Mouse (Mus musculus) lung, postnatal 14 days (tissue): ENCODE measurements around the gene Tex14.

Experiments used
- DNase-seq: peaks from one replicate; pipeline ENCODE4 v3.0.0; 2021

Tex14 gene

DNA sequence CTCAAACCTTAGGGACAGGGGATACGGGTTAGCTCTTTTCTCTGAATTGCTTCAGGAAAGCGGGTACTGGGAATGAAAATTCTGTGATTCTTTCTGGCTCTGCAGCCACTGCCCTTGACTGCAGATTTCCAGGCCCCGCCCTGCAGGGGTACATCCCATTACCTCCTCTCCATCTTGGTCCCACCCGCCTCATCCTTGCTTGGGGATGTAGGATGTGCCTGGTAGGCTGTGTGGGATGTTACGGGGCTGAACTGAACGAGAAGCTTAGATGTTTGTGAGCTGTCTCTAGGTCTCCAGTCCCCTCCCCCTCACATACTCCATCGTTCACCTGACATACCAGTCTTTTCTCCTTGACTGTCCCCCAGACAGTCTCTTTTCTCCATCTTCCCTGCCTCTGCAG is 191.1 kb downstream of the Tex14 start:
- DNase-seq = no peak

DNA sequence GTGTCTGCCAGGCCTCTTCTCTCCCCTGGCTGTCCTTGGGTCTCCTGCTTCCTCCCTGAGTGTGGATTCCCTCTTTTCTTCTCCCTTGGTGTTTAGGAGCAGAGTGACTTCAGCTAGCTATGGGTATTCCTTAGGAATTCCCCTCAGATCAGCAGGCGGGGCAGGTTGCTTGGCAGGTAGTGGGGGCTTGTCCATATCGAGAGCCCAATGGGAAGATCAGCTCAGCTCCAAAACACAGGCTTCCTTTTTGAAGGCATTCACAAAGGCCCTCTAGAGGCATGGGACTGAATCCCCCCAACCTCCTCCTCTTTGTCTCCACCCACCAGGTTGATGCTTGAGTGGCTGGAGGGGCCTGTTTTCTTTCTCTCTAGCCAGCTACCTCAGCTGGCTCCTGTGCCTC is 191.6 kb downstream of the Tex14 start:
- no peak for DNase-seq

DNA sequence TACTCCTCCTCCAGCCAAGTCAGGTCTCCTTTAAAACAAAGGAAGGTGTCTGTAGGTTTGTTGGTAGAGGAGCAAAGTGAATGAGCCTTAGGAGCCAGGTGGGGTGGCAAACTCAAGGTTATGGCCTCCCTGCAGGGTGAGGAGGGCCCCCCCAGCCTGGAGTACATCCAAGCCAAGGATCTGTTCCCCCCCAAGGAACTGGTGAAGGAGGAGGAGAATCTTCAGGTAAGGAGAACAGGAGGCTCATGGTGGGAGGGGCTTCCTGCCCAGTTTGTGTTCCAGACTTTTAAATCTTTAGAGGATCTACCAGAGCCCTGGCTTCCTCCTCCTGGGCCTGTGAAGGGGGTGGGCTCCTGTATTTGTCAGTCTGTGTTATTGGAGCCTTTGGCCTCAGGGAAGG is 192.2 kb downstream of the Tex14 start:
- DNase-seq = no peak

DNA sequence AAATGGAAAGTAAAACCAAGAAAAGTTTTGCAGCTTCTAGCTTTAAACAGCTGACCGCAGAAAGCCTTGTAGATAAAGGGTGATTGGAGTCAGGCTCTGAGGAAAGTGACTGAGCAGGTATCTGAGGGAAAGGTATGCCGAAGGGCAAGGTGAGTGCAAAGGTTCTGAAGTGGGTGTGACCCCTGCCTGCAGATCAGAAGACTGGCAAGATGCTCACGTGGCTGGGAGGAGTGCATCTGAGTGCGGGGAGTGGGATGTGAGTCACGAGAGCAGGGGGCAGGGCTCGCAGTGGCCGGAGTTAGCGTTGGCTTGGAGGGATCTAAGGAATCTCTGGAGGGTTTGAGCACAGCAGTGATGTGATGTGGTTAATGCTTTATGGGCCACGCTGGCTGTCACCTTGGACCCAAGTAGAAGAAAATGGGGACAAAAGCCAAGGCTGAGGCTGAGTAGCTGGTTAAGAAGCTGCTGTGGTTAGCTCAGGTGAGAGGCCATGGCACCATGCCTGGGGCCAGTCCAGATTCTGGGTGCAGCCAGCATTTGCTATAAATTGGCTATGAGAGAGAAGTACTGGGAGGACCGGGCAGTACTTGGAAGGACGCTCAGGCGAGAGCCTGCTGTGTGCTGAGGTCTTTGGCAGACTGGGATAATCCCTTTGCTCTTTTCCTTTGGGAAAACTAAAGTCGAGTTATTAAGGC is 194.7 kb downstream of the Tex14 start:
- DNase-seq = no peak

DNA sequence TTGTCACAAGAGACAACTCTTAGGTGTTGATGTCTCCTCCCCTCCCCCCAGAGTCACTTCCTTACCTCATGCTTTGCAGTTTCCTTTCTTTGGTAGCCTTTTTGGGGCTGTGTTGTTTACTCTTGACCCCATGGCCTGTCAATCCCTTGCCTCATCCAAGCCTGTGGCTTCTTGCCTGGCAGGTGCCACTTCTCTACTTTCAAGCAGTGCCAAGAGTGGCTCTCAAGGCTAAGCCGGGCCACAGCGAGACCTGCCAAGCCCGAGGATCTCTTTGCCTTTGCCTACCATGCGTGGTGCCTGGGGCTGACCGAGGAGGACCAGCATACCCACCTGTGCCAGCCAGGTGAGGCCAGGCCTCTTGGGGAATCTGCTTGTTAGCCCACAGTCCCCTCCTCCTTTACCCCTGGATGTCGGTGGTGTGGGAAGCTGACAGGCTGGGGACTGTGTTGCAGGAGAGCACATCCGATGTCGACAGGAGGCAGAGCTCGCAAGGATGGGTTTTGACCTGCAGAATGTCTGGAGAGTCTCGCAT is 195.5 kb downstream of the Tex14 start:
- DNase-seq = no peak

DNA sequence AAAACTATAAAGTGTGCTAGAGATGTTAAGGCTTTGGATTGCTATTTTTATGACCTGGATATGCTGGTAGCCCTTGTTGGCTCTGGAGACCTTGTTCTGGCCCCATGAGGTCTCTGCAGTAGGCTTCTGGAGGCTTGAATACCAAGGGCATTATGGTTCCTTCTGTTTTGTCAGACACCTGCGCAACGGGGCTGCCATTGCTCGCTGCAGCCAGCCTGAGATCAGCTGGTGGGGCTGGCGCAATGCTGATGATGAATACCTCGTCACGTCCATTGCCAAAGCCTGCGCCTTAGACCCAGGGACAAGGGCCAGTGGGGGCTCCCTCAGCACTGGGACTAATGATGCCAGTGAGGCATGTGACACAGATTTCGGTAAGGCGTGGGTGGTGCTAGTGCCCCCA is 197.4 kb downstream of the Tex14 start:
- DNase-seq = no peak

DNA sequence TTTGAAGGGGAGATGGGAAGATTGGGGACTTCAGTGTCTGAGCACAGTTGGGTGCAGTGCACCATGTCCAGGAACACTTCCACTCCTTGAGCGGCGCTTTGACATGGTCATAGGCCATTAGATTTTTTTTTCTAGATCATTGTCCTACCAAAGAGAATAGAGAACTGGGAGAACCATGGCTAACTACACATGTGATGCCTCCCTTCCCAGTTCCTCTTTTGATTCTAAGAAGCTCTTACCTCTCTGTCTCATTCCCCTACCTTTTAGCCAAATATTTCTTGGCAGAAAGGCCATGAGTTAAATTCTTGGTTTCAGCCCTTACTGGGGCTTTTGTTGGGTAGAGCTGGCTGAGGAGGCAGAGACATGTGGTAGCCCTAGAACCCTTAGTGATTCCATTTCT is 198.7 kb downstream of the Tex14 start:
- DNase-seq = no peak
